Mouse (Mus musculus): ENCODE measurements around the gene Nono. TPM values are rescaled to one million over a fixed set of nuclear protein-coding genes. Genes with fewer than 3 reads are reported as not detected.

Nono gene
- total RNA-seq, 2 experiments from 2014 or later = 157 to 193 TPM

DNA sequence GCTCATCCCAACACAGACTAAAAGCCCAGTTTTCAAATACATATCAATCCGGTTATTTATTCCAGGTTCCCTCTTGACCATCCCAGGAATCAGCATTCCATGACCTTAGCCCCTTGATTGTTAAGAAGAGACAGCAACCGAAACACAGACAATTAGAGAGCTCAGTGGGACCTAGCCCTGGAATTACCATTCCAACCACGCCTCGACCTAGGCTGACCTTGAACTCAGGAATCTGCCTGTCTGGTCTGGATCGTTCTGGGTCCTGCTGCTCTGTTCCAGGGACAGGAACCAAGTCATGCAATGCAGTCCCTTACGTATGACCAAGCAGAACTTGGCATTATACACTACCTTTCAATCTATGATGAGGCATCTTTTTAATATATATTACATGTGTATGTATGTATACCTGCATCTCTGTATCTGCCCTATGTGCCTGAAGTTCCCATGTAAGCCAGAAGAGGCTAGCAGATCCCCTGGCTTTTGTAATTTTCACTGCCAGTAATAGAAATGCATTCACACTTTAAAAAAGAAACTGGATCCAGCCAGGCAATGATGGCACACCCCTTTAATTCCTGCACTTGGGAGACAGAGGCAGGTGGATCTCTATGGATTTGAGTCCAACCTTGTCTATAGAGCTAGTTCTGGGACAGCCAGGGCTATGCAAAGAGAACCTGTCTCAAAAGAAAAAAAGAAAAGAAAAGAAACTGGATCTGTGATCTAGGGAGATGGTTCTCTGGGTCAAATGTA lies 52.7 kb downstream of the Nono start:
- no peak for DNase-seq (ENCODE audit: low spot score in 2 of 2)

DNA sequence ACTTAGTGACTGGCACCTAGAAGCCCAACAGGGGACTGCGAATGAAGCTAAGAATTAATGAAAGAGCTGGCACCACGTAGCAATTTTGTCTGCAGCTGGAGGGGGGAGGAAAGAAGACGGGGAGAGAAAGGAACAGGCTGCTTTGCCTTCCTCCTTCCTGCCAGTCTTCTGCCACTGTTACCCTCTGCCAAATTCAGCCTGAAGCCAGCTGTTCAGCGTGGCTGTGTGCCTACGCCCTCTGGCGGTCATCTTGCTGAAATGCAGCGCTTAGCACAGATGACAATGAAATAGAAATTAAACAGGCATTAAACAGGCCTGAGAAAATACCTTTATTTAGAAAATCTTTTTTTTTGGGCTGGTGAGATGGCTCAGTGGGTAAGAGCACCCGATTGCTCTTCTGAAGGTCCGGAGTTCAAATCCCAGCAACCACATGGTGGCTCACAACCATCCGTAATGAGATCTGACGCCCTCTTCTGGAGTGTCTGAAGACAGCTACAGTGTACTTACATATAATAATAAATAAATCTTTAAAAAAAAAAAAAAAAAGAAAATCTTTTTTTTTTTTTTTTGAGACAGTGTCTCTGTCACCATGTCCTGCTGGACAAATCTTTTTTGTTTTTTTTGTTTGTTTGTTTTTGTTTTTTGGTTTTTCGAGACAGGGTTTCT lies 57.5 kb downstream of the Nono start:
- peak; percentile 62 to 70 for DNase-seq (ENCODE audit: low spot score in 2 of 2)

Other genes with a start within 250 kb of the Nono start
- 10 to 100 TPM; 70.3 to 76.2 TPM for gene Snx12, start 206.8 kb upstream of the Nono start, total RNA-seq (2021)
- gene Foxo4, start 174.8 kb upstream of the Nono start, total RNA-seq (2021) = 10 to 100 TPM; 14.2 to 16.2 TPM
- not detected for gene Gm614, start 165.3 kb upstream of the Nono start, total RNA-seq (2021)
- gene Il2rg, start 161.1 kb upstream of the Nono start, total RNA-seq (2021) = 1 to 10 TPM; 2.6 to 3.1 TPM
- gene Gm20489, start 160.3 kb upstream of the Nono start, total RNA-seq (2021) = not detected
- gene Med12, start 155.3 kb upstream of the Nono start, total RNA-seq (2021) = 10 to 100 TPM; 34.0 to 34.5 TPM
- gene Nlgn3, start 130.2 kb upstream of the Nono start, total RNA-seq (2021) = 100 to 1,000 TPM; 210 to 217 TPM
- gene Gjb1, start 52.9 kb upstream of the Nono start, total RNA-seq (2021) = under 1 TPM; 0.78 to 0.96 TPM
- 100 to 1,000 TPM; 154 to 171 TPM for gene Zmym3, start 8.5 kb upstream of the Nono start, total RNA-seq (2021)
- gene Itgb1bp2, start 19.8 kb downstream of the Nono start, total RNA-seq (2021) = 1 to 10 TPM; 1.4 to 1.5 TPM
- gene Taf1, start 103.4 kb downstream of the Nono start, total RNA-seq (2021) = 10 to 100 TPM; 52.9 to 59.5 TPM
- gene Ogt, start 210.7 kb downstream of the Nono start, total RNA-seq (2021) = 100 to 1,000 TPM; 173 to 179 TPM

Measured in layer of hippocampus, postnatal 10 days (tissue).